Mouse (Mus musculus) heart, postnatal 10 days (tissue): ENCODE measurements around the gene Olfr187. TPM values are rescaled to one million over a fixed set of nuclear protein-coding genes. Genes with fewer than 3 reads are reported as not detected.
"Not testable (repeated sequence)": the region's sequence is repeated elsewhere in the genome, so short reads cannot be mapped to it uniquely, and the experiment has no call there.

Source experiments
- DNase-seq, 2 experiments: peaks; one replicate each; pipeline ENCODE4 v3.0.0; 2021
- intact Hi-C: fragments of 180-260 bp; cut with DNase I; formaldehyde crosslinking; loops from one replicate; pipeline ENCODE4 v1.15.1; 2025
- total RNA-seq, 2 experiments: library from RNA; stranded (reverse); gene quantifications; 2 replicates each; pipeline ENCODE4 v1.2.3; 2021

Gene Olfr187
- not detected for total RNA-seq

- DNase-seq = no peak
- intact Hi-C loops = no loop called here
Observed at GRCm38 (mm10) chr16:59039710-59040109, at the start of gene Olfr187. Gene Olfr187, minus strand, starts transcription at chr16:59039767.

GRCm38 (mm10) chr16:59081113-59081512 lies 41.5 kb upstream of the Olfr187 start:
- DNase-seq, intact Hi-C loops: not testable (repeated sequence)

GRCm38 (mm10) chr16:59077905-59078304 lies 38.3 kb upstream of the Olfr187 start, which contains the start of gene Olfr190:
Gene Olfr190, minus strand, starts transcription at chr16:59078005.
- intact Hi-C loops = no loop called here

GRCm38 (mm10) chr16:59073520-59073919 lies 34.0 kb upstream of the Olfr187 start:
- no peak for DNase-seq
- intact Hi-C loops = no loop called here

More at GRCm38 (mm10) chr16:59077905-59078304, 38.3 kb upstream of the Olfr187 start, which contains the start of gene Olfr190:
- DNase-seq = no peak

GRCm38 (mm10) chr16:59071755-59072154 lies 32.2 kb upstream of the Olfr187 start:
- intact Hi-C loops = no loop called here
- no peak for DNase-seq

- intact Hi-C loops, DNase-seq: not testable (repeated sequence)
Observed at GRCm38 (mm10) chr16:59062411-59062810, 22.8 kb upstream of the Olfr187 start.

GRCm38 (mm10) chr16:59049286-59049685 lies 9.7 kb upstream of the Olfr187 start:
- DNase-seq, intact Hi-C loops: not testable (repeated sequence)

GRCm38 (mm10) chr16:59048860-59049259 lies 9.3 kb upstream of the Olfr187 start:
- no peak for DNase-seq
- intact Hi-C loops = no loop called here

GRCm38 (mm10) chr16:59047579-59047978 lies 8.0 kb upstream of the Olfr187 start:
- intact Hi-C loops = no loop called here

GRCm38 (mm10) chr16:59045835-59046234 lies 6.3 kb upstream of the Olfr187 start:
- intact Hi-C loops = no loop called here
- no peak for DNase-seq

More at GRCm38 (mm10) chr16:59047579-59047978, 8.0 kb upstream of the Olfr187 start:
- no peak for DNase-seq

- no peak for DNase-seq
- intact Hi-C loops = no loop called here
Observed at GRCm38 (mm10) chr16:59030191-59030590, 9.4 kb downstream of the Olfr187 start, which contains the start of gene Olfr186. Gene Olfr186, minus strand, starts transcription at chr16:59030291.

- no peak for DNase-seq
- intact Hi-C loops = no loop called here
Observed at GRCm38 (mm10) chr16:59013357-59014018, 26.1 kb downstream of the Olfr187 start.

GRCm38 (mm10) chr16:59007146-59007545 lies 32.4 kb downstream of the Olfr187 start:
- DNase-seq = no peak
- intact Hi-C loops = no loop called here

GRCm38 (mm10) chr16:58995057-58995456 lies 44.5 kb downstream of the Olfr187 start, which contains the start of gene Olfr183:
Gene Olfr183, plus strand, starts transcription at chr16:58995357.
- DNase-seq = no peak
- intact Hi-C loops = no loop called here

Other genes with a start within 250 kb of the Olfr187 start
- gene Olfr173, start 239.5 kb downstream of the Olfr187 start, total RNA-seq = not detected
- not detected for gene Olfr175-ps1, start 213.0 kb downstream of the Olfr187 start, total RNA-seq
- not detected for gene Olfr177, start 165.0 kb downstream of the Olfr187 start, total RNA-seq
- not detected for gene Olfr178, start 147.7 kb downstream of the Olfr187 start, total RNA-seq
- not detected for gene Olfr181, start 111.0 kb downstream of the Olfr187 start, total RNA-seq
- not detected for gene Olfr180, start 110.4 kb downstream of the Olfr187 start, total RNA-seq
- not detected for gene Olfr183, start 44.4 kb downstream of the Olfr187 start, total RNA-seq
- not detected for gene Olfr186, start 9.5 kb downstream of the Olfr187 start, total RNA-seq
- not detected for gene Olfr190, start 38.2 kb upstream of the Olfr187 start, total RNA-seq
- not detected for gene Olfr191, start 50.1 kb upstream of the Olfr187 start, total RNA-seq
- gene Olfr193, start 72.1 kb upstream of the Olfr187 start, total RNA-seq = not detected
- gene Olfr194, start 81.3 kb upstream of the Olfr187 start, total RNA-seq = not detected
- not detected for gene Olfr195, start 107.3 kb upstream of the Olfr187 start, total RNA-seq
- gene Olfr196, start 130.7 kb upstream of the Olfr187 start, total RNA-seq = not detected
- gene Olfr198, start 163.8 kb upstream of the Olfr187 start, total RNA-seq = not detected
- gene Olfr199, start 180.0 kb upstream of the Olfr187 start, total RNA-seq = not detected
- gene Olfr201, start 232.9 kb upstream of the Olfr187 start, total RNA-seq = not detected
- gene Olfr202, start 247.0 kb upstream of the Olfr187 start, total RNA-seq = not detected